Mouse (Mus musculus) spleen, adult 18-20 months (tissue): ENCODE measurements around the gene Anks1b.

ENCODE experiments used
- DNase-seq, 2 experiments: peaks; one replicate each; pipeline ENCODE4 v3.0.0; 2022; ENCODE audit warnings: mixed read lengths in 2 of 2

Anks1b gene

DNA sequence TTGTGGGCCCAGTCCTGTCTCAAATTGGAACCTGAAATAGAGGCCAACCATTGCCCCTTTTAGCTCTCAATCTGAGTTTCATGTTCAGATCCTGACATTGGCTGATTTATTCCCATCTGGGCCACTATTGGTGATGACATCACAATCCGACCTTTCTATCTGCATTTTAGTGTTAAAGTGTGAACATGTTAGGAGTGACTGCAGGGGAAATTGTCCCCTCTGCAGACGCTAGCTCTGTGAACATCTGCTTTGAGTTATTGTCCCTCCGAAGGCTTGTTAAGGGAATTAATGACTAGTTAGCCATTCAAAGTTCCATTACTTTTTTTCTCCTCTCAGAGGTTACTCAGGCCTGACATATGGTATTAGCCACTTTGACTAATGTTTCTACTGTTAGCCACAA lies 810.5 kb downstream of the Anks1b start:
- DNase-seq = no peak

DNA sequence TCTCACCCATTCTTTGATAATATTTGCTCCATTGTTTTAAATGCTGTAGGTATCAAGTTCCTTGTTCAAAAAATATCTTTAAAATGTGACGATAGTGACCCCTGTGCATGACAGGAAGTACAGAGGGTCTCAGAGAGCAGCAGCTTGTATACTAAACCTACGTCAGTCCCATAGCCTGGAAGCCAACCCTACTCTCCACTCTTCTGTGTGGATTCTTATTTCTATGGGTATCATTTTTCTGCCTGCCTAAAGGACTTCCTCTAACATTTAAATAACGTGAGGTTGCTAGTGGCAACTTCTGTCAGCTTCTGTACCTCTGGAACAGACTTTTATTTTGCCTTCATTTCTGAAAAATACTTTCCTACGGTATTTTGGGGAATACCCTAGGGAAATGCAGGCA lies 812.1 kb downstream of the Anks1b start:
- no peak for DNase-seq

DNA sequence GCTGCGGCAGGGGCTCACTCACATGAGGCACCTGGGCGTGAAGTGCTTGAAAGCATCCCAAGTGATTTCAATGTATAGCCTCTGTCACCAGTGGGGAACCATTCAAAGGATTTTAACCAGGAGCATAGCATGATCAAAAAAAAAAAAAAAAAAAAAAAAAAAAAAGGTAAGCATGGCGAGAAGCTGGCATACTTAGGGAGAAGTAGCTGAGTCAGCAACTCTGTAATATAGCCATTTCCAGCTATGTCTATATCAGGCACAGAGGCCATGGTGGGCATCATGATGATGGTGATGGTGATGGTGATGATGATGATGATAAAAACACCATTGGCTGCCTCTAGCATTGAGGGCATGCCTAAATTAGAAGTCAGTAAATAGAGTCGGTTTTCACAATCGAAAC lies 814.8 kb downstream of the Anks1b start:
- DNase-seq = no peak

- no peak for DNase-seq
Measured at GRCm38 (mm10) chr10:90688696-90689252, 815.5 kb downstream of the Anks1b start.

DNA sequence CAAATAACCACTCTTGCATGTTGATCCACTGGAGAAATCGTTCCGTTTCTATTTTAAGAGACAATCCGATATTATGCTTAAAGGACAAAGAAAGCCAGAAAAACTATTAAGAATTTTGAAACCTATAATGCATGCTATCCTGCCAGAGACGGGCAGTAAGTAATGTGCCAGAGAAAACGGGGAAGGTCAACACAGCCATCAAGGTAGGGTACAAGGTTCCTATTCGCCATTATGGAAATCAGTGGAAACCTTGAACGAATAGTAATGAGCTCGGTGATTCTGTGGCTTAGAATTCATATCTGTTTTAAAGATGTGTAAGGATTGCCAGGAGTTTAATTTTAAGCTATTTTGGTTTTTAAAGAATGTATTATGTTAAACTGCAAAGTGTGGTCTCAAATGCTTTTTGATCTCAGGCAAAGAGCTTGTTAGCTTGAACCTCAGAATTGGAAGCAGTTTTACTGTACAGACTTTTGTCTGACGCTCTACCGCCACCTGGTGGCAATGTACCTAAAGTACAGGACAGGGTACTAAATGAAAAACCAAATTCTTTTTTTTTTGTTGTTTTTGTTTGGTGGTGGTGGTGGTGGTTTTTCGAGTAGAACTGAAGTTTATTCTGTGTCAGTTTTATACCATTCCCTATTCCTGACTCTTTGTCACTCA lies 816.7 kb downstream of the Anks1b start:
- peak in 1 of 2 experiments; percentile 55 for DNase-seq

DNA sequence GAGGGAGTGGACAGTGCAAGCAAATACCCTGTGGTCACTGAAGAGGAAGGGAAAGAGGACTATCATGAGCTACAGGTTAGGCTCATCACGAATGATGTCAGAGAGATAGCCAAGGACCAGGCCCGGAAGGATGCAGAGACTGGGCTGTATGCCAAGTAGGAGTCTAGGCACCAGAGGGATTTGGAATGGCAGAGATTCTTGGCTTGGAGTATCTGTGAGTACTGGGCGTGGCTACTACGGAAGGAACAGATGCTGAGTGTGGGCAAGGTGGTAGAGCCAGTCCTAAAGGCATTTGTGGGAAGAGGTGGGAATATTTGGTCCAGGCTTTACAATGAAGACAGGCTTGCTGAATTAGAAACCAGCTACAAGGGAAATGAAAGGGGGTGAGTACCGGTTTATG lies 823.4 kb downstream of the Anks1b start:
- DNase-seq = no peak

GRCm38 (mm10) chr10:90697413-90697812 lies 824.1 kb downstream of the Anks1b start:
- DNase-seq = no peak

DNA sequence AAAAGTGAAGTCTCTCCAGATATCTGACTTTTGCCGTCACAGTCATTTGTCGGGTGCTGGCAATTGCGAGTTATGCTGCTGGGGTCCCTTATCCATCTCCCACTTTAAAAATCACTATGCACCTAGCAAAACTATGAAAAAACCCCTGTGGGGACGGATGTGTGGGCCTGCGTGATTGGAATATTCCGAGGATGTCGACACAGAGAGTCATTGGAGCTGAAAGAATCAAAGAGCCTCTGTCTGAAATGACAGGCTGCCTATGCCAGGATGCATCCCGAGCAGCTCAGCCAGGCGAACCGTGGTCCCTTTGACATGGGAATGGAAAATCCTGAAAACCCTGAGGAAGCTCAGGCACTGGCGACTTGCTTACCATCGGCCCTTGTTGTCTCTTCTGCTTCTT lies 825.9 kb downstream of the Anks1b start:
- no peak for DNase-seq

- no peak for DNase-seq
Measured at GRCm38 (mm10) chr10:90704602-90705001, 831.3 kb downstream of the Anks1b start.

- DNase-seq = no peak
Measured at GRCm38 (mm10) chr10:90708822-90709601, 835.7 kb downstream of the Anks1b start.

DNA sequence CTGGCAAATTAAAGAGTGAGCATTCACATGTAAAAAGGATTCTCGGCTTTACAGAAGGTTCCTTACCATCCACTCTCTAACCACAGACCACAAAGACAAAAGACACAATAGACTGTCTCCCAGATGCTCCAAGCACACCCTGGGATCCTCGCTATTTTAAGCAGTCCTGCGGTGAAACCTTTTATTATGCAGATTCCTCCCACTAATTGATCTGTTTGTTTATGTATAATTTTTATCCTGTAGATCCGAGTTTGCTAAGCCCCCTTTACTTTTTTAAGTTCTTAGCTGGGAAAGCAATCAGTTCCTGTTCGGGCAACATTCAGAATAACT lies 836.3 kb downstream of the Anks1b start:
- no peak for DNase-seq

GRCm38 (mm10) chr10:90717961-90718360 lies 844.7 kb downstream of the Anks1b start:
- DNase-seq = no peak

DNA sequence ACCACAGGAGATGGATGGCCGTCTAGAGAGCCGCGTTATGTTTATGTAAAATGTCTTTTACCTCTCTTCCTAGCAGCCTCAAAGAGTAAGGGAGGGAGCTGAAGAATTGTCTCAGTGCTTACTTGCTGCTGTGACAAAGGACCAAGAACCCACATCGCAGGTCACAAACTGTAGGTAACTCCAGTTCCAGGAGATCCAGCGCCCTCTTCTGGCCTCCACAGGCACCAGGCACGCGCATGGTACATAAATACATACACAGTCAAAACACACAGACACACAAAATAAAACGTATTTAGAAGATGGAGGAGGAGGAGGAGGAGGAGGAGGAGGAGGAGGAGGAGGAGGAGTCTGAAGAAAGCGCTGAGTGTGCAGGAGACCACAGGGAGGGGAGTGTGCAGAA lies 845.4 kb downstream of the Anks1b start:
- DNase-seq = no peak

GRCm38 (mm10) chr10:90719996-90720395 lies 846.7 kb downstream of the Anks1b start:
- DNase-seq = no peak

DNA sequence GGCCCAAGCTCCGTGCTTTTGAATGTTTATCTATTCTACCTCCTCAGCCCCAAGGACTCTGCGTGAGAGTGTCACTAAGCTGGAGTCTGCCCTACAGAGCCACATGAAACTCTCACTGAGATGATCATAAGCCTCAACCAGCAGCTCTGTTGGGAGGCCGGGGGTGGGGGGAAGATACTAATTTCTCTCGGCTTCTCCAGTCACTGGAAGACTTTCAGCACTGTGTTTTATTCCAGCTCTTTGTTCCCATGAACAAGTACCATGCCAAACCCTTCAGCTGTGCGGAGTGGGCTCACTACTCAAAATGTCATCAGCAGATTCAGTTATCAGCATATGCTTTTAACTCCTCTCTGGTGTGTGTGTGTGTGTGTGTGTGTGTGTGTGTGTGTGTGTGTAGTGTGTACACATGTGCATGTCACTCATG lies 849.8 kb downstream of the Anks1b start:
- no peak for DNase-seq

DNA sequence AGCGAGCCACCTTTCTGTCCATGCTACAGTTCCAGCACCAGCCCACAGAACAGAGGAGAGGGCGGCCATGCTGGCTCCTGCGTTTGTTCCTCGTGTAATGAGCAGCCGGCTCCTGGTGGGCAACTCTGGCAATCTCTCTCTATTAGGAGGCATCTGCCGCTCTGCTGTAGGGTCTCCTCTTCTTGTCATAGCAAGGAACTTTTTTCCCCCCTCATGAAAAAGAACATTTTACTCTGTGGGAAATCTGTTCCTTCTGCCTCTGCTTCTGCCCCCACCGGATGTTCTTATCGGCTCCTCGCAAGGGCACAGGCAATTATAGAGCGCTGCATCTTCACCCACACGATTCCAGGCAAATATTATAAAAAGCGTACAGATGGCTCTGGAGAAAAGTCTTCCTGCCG lies 850.6 kb downstream of the Anks1b start:
- DNase-seq = no peak

DNA sequence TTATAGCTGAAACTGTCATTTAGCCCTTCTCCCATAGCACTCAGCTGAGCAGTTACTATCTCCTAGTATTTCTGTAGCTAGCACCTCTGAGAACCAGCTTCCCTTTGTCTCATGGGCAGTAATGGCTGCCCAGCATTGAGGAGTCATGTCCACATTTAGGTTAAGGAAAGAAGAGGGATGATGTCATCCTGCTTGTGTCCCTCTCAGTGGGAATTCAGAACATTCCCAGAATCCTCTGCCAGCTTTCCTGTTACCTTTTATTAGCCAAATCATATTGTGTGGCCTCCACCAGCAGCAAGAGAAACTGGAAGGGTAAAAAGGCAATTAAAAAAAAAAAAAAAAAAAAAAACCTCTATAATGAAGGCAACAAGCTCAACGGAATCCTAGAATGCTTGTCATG lies 851.6 kb downstream of the Anks1b start:
- DNase-seq = no peak

GRCm38 (mm10) chr10:90728401-90729358 lies 855.4 kb downstream of the Anks1b start:
- peak in 1 of 2 experiments; percentile 45 for DNase-seq

GRCm38 (mm10) chr10:90729527-90729926 lies 856.2 kb downstream of the Anks1b start:
- DNase-seq = no peak

GRCm38 (mm10) chr10:90732823-90733222 lies 859.5 kb downstream of the Anks1b start:
- no peak for DNase-seq

- peak in 1 of 2 experiments; percentile 10 for DNase-seq
Measured at GRCm38 (mm10) chr10:90733632-90734031, 860.3 kb downstream of the Anks1b start.

DNA sequence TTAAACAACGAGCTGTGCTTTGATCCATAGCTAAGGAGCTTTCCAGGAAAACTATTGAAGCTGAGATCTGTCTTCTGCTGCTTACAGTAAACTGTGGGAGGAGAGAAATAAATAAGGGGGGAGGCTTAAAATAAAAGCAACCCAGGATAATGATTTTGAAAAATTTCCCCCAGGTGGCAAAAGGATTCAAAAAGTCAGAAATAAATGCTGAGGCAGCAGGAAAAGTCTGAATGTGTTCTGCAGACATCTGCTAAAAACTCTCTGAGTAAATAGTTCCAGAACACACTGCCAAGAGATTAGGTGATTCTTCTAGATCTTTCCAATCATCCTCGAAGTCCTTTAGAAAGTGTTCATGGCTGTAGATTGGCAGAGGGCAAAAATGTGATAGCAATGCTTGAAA lies 865.2 kb downstream of the Anks1b start:
- no peak for DNase-seq

- DNase-seq = no peak
Measured at GRCm38 (mm10) chr10:90740956-90741355, 867.6 kb downstream of the Anks1b start.
